Mouse (Mus musculus) neural tube, embryonic 14.5 days (tissue): Measurements from ENCODE around the gene 6430550D23Rik. TPM values are rescaled to one million over a fixed set of nuclear protein-coding genes. Genes with fewer than 3 reads are reported as not detected.
A peak's percentile ranks its signal among the peaks of the same experiment; 100 is the strongest.

Experiments
- ATAC-seq: fragments of 200-750 bp; cut with Nextera tagmentation; 2 replicates; pipeline ENCODE4 v1.8.0; 2017; ENCODE audit warnings: low read depth, mild to moderate bottlenecking, moderate TSS enrichment, moderate library complexity
- H3K27ac ChIP-seq: fragments of 300-500 bp; sonication (generic); 2 replicates; pipeline ENCODE4 v1.5.1; 2014; ENCODE audit warnings: low read depth, mild to moderate bottlenecking, control low read depth, low read length, moderate library complexity, mixed read lengths
- H3K27me3 ChIP-seq: fragments of 300-500 bp; sonication (generic); 2 replicates; pipeline ENCODE4 v1.6.1; 2014; ENCODE audit warnings: low read length; ENCODE audit not compliant: control insufficient read depth, insufficient read depth
- H3K36me3 ChIP-seq: fragments of 300-500 bp; sonication (generic); 2 replicates; pipeline ENCODE4 v1.6.1; 2014; ENCODE audit warnings: low read length, mixed read lengths; ENCODE audit not compliant: control insufficient read depth, insufficient read depth
- H3K4me1 ChIP-seq: fragments of 300-500 bp; sonication (generic); 2 replicates; pipeline ENCODE4 v1.6.1; 2014; ENCODE audit warnings: low read length; ENCODE audit not compliant: control insufficient read depth, insufficient read depth
- H3K4me2 ChIP-seq: fragments of 300-500 bp; sonication (generic); 2 replicates; pipeline ENCODE4 v1.6.1; 2014; ENCODE audit warnings: mild to moderate bottlenecking, low read depth, low read length, control low read depth
- H3K4me3 ChIP-seq: fragments of 300-500 bp; sonication (generic); 2 replicates; pipeline ENCODE4 v1.5.1; 2014; ENCODE audit warnings: low read depth, low read length, control low read depth, mixed read lengths
- H3K9ac ChIP-seq: fragments of 300-500 bp; sonication (generic); replicated peaks from 2 replicates; pipeline ENCODE4 v1.6.1; 2014; ENCODE audit warnings: low read depth, mild to moderate bottlenecking, control low read depth, low read length, mixed read lengths
- H3K9me3 ChIP-seq: fragments of 300-500 bp; sonication (generic); 2 replicates; pipeline ENCODE4 v1.6.1; 2016; ENCODE audit warnings: low read length; ENCODE audit not compliant: control insufficient read depth
- WGBS: fragments of 180-500 bp; shearing (Covaris S2); extraction: QIAGEN DNeasy Blood & Tissue Kit; methylation state at CpG from one replicate; pipeline ENCODE4 v1.1.7; 2014; 5-methylcytosine and 5-hydroxymethylcytosine counted together
- polyA plus RNA-seq: library from polyadenylated mRNA; unstranded; fragments of >200 nt; fragmentation: Nextera tagmentation; extraction: Ambion mirVana; gene quantifications from 2 replicates; pipeline ENCODE4 v1.2.1, GENCODE M21; 2014

6430550D23Rik gene
- polyA plus RNA-seq, 1 experiment from 2014 or later = 4.0 TPM

GRCm38 (mm10) chr2:155945580-155945979 is 62.2 kb downstream of the 6430550D23Rik start:
- no peaks in the 10 kb centered on the region for H3K36me3 ChIP-seq
- H3K9me3 ChIP-seq = no peaks in the 10 kb centered on the region
- no peaks in the 10 kb centered on the region for H3K27me3 ChIP-seq
- no peak for ATAC-seq
- 45% methylated on average over 5 of the region's 5 CpGs for whole genome bisulfite sequencing
- H3K9ac ChIP-seq = no peak overlapping the region
- H3K4me2 ChIP-seq = no peak overlapping the region
- H3K27ac ChIP-seq = no peak overlapping the region
- H3K4me3 ChIP-seq = no peak overlapping the region
- H3K4me1 ChIP-seq = peaks cover 16% of the 10 kb centered on the region; the same call in 1 of the 2 replicates

DNA sequence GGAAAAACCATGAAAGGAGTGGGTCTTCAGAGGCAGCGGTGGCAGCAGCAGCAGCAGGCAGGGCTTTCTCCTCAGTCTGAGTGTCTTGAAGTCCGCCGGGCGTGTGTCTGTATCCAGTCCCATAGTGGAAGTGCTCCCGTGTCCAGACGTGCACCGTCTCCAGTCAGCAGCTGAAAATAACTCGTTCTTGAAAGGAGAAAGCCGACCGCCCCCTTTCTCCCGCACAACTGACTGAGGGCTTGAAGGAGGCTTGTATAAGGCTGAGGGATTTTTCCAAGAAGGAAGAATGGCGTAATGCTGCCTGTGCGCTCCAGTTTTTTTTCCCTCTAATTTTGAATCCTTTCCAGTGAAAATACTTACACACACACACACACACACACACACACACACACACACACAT is 62.7 kb downstream of the 6430550D23Rik start, which contains the start of gene Gdf5:
Gdf5 (minus strand) TSS at position 244 of the 400 bp plus-strand sequence.
- Histone ChIP-seq H3K9me3 (no peaks in the 10 kb centered on the region), H3K9ac (peak within 1 kb of the TSS; percentile 21; the same call in 1 of the 2 replicates), H3K4me2 (no peak within 1 kb of the TSS), H3K27ac (no peak within 1 kb of the TSS), H3K36me3 (no peaks in the 10 kb centered on the region), H3K4me3 (no peak within 1 kb of the TSS), H3K4me1 (peaks cover 16% of the 10 kb centered on the region; the same call in 1 of the 2 replicates), H3K27me3 (no peaks in the 10 kb centered on the region)
- ATAC-seq = no peak
- WGBS = 51% methylated on average over 13 of the region's 13 CpGs

GRCm38 (mm10) chr2:155944685-155945084 is 63.1 kb downstream of the 6430550D23Rik start:
- Histone ChIP-seq H3K4me1 (peaks cover 12% of the 10 kb centered on the region; the same call in 1 of the 2 replicates), H3K4me3 (no peak overlapping the region), H3K4me2 (no peak overlapping the region), H3K27me3 (no peaks in the 10 kb centered on the region), H3K9ac (peak overlapping the region; percentile 21; the same call in 1 of the 2 replicates), H3K27ac (no peak overlapping the region), H3K36me3 (no peaks in the 10 kb centered on the region), H3K9me3 (no peaks in the 10 kb centered on the region)
- WGBS = 72% methylated on average over 4 of the region's 4 CpGs
- no peak for ATAC-seq

DNA sequence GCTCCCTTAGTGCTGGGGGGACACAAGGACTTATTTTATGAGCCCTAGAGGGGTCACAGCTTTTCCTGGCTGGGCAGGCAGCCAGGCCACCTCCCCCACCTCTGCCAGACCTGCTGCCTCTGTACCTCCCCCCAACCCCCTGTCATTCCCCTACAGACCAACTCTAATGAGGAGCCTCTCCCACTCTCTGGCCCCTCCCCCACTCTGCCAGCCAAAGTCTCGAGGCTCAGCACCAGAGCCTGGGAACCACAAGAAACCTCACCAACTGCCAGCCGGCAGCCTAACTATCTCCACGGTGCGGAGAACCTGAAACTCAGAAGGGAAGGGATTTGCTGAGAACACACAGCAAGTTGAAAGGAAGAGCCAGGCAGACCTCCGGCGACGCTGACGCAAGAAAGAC is 64.3 kb downstream of the 6430550D23Rik start:
- Histone ChIP-seq H3K27me3 (no peaks in the 10 kb centered on the region), H3K4me1 (peaks cover 7% of the 10 kb centered on the region; the same call in 1 of the 2 replicates), H3K9ac (0 out of 2 replicates have a peak overlapping the region, but pooled peaks have one; percentile 21), H3K4me3 (no peak overlapping the region), H3K27ac (0 out of 2 replicates have a peak overlapping the region, but pooled peaks have one; percentile 3), H3K9me3 (no peaks in the 10 kb centered on the region), H3K4me2 (peak overlapping the region; percentile 28; the same call in 1 of the 2 replicates), H3K36me3 (no peaks in the 10 kb centered on the region)
- WGBS = under 1% methylated on average over 8 of the region's 8 CpGs
- ATAC-seq = no peak

- no peaks in the 10 kb centered on the region for H3K27me3 ChIP-seq
- H3K9me3 ChIP-seq = no peaks in the 10 kb centered on the region
- 94% methylated on average over 40 of the region's 40 CpGs for WGBS
- ATAC-seq = no peak
- H3K36me3 ChIP-seq = no peaks in the 10 kb centered on the region
- H3K4me2 ChIP-seq = no peak overlapping the region
- H3K4me1 ChIP-seq = peaks cover 7% of the 10 kb centered on the region; the same call in 1 of the 2 replicates
- no peak overlapping the region for H3K27ac ChIP-seq
- H3K9ac ChIP-seq = no peak overlapping the region
- H3K4me3 ChIP-seq = no peak overlapping the region
Observed at GRCm38 (mm10) chr2:155941697-155942442, 65.9 kb downstream of the 6430550D23Rik start.

DNA sequence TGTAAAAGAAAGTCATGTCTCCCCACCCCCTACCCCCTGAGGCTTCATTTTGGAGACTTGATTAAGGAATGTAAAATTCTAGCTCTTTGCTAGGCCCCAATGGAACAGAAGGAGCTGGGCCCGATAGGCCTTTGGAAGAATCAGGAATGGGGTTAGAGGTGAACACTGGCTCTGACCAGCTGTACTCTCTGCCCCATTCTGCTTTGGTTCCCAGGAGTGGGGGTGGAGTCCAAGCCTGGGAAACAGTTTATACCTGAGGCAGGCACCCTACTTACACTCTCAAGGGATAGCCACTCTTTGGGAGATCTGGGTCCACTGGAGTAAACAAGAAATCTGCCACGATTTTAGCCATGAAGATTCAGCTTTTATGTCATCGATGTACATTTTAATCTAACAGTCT is 67.1 kb downstream of the 6430550D23Rik start, which contains the start of gene Gm15557:
Gm15557 (plus strand) TSS at position 48 of the 400 bp plus-strand sequence.
- Histone ChIP-seq H3K4me3 (no peak within 1 kb of the TSS), H3K36me3 (no peaks in the 10 kb centered on the region), H3K4me2 (no peak within 1 kb of the TSS), H3K27ac (no peak within 1 kb of the TSS), H3K9me3 (no peaks in the 10 kb centered on the region), H3K27me3 (no peaks in the 10 kb centered on the region), H3K9ac (no peak within 1 kb of the TSS), H3K4me1 (peaks cover 7% of the 10 kb centered on the region; the same call in 1 of the 2 replicates)
- WGBS = 91% methylated on average over 3 of the region's 3 CpGs
- no peak for ATAC-seq

- H3K27me3 ChIP-seq = no peaks in the 10 kb centered on the region
- H3K4me2 ChIP-seq = no peak overlapping the region
- no peak overlapping the region for H3K4me3 ChIP-seq
- no peak overlapping the region for H3K27ac ChIP-seq
- 62% methylated on average over 7 of the region's 7 CpGs for WGBS
- no peaks in the 10 kb centered on the region for H3K36me3 ChIP-seq
- ATAC-seq = no peak
- H3K4me1 ChIP-seq = peaks cover 7% of the 10 kb centered on the region; the same call in 1 of the 2 replicates
- H3K9me3 ChIP-seq = no peaks in the 10 kb centered on the region
- H3K9ac ChIP-seq = no peak overlapping the region
Observed at GRCm38 (mm10) chr2:155939897-155940529, 67.8 kb downstream of the 6430550D23Rik start.

- Histone ChIP-seq H3K4me2 (peak within 1 kb of the TSS; percentile 63), H3K36me3 (no peaks in the 10 kb centered on the region), H3K9me3 (no peaks in the 10 kb centered on the region), H3K9ac (peak within 1 kb of the TSS; percentile 60), H3K4me3 (peak within 1 kb of the TSS; percentile 42), H3K27me3 (no peaks in the 10 kb centered on the region), H3K27ac (peak within 1 kb of the TSS; percentile 87), H3K4me1 (peaks cover 12% of the 10 kb centered on the region)
- peak; percentile 96 for ATAC-seq
- WGBS = 1% methylated on average over 38 of the region's 38 CpGs
Observed at GRCm38 (mm10) chr2:155929531-155930442, 78.0 kb downstream of the 6430550D23Rik start, which contains the start of gene Uqcc1. Uqcc1 (minus strand) TSS chr2:155930310.
